Mouse (Mus musculus): ENCODE results near the gene Cdc42ep2.
A peak's percentile ranks its signal among the peaks of the same experiment; 100 is the strongest.

The Cdc42ep2 gene

DNA sequence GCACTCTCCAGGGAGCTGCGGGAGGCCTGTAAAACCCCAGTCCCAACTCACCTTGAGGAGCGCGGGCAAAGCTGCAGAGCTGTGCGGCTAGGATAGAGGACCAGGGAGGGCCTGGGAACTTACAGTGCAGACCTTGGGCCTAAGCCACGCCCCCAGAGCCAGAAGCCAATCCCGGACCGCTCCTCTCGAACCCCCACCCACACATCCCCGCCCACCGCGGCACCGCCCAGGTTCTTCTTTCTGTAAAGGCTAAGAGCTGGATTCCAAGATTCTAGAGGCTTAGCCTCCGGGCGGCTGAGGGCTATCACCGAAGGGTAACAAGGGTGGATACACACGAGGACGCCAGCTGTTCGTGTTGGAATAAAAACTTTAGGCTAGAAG lies at the start of gene Cdc42ep2:
TSS of gene Cdc42ep2 (minus strand) at position 104 of the 381 bp plus-strand sequence.
- peak; percentile 97 for DNase-seq (ENCODE audit: low read depth, low spot score)

DNA sequence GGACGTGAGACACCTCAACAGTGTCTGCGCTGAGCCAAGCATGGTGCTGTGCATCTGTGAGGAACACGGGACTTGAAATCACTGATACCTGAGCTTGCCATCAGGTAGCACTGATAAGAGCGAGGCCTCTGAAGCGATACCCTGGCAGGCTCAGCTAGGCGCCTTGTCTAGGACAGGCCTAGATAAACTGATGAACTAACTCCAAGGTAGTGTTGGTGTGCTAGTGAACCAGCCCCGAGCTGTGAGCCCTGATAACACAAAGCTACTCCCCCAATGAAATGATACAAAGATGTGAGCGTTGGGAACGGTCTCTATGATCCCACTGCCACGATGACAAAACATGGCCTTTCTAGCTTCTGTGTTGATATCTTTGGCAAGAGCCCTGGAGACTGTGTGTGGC lies 43.0 kb upstream of the Cdc42ep2 start:
- DNase-seq (ENCODE audit: low read depth, low spot score) = no peak

DNA sequence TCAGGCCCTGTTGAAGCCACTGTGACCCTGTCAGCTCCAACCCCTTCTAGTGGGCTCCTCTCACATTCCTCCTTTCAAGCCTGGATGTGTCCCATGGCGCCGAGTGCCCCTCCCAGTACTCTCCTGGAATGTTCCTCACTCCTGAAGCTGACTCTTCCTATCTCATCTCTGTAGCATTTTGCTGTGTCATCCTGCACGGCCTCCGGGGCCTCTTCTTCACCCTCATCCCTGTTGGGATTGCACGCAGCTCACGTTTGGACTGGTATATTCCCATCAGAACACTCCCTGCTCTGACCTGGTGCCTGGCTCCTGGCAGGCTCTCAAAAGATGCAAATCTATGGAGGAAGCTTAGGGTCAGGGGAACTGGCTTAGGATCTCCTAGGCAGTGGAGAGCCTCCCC lies 42.2 kb upstream of the Cdc42ep2 start:
- DNase-seq (ENCODE audit: low read depth, low spot score) = peak; percentile 86

DNA sequence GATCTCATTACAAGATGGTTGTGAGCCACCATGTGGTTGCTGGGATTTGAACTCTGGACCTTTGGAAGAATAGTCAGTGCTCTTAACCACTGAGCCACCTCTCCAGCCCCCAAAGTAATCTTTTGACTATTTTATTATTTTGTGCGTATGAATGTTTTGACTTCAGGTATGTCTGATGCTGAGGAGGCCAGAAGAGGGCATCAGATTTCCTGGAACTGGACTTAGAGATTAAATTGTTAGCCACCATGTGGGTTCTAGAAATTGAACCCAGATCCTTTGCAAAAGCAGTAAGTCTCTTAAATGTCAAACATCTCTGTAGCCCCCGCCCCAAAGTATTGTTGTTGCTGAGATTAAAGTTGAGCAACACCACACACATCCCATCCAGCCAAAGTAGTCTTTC lies 41.3 kb upstream of the Cdc42ep2 start:
- no peak for DNase-seq (ENCODE audit: low read depth, low spot score)

DNA sequence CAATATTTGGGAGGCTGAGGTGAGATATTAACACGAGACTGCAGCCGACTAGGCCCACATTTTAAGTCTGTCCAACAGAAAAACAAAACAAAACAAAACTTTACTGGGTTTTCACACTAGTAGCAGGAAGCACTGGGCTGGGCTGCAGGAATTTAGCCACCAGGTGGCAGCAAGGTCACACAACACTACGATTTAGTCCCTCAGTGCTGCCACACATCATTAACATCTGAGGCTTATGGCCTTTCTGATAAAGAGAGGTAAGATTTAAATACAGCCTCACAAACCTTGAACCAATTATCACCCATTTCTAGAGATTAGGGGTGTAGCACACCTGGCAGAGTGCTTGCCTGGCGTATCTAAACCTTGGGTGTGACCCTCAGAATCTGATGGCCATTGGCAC lies 40.7 kb upstream of the Cdc42ep2 start:
- DNase-seq (ENCODE audit: low read depth, low spot score) = peak; percentile 79

DNA sequence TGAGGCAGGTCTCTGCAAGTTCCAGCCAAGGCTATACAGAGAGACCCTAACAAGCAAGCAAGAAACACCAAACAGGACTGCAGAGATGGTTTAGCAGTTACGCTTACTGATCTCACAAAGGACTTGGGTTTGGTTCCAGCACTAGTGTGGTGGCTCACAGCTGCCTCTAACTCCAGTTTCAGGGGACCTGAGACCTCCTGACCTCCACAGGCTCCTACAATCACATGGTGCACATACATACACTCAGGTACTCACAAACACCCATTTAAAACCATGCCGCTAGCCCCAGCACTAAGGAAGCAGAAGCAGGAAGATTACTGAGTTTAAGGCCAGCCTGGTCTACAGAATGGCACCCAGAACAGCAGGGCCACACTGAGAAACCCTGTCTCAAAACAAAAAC lies 40.2 kb upstream of the Cdc42ep2 start:
- no peak for DNase-seq (ENCODE audit: low read depth, low spot score)

DNA sequence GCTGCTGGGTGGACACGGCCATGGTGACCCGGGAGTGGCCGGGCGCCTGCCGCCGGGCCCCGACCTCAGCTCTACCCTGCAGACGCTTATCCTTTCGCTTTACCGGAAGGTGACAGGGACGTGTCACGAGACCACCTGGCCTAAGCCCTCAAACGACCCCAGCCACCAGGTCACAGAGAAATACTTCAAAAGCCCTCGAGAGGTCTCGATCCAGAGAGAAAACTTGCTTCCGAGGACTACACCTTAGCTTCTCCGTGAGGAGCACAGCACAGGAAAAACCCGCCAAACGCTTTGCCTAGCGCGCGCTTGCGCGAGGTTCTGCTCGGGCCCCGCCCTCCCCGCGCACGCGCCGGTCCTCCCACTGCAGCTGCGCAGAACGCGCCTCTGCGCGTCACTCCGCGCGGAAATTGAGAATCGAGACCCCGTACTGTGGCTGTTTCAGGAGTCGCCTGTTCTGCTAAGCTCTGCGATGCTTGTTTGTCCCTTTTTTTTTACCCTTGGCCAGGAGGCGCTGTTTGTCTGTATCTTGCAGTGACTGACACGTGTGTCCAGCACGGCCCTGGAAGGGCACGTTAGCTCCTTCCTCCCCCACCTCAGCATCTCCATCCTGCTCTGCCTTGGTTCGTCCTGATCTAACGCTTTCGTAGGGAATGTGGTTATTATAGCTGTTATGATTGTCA lies 39.4 kb upstream of the Cdc42ep2 start, which contains the start of gene Pola2:
TSS of gene Pola2 (minus strand) at position 320 of the 680 bp plus-strand sequence.
- peak; percentile 90 for DNase-seq (ENCODE audit: low read depth, low spot score)

DNA sequence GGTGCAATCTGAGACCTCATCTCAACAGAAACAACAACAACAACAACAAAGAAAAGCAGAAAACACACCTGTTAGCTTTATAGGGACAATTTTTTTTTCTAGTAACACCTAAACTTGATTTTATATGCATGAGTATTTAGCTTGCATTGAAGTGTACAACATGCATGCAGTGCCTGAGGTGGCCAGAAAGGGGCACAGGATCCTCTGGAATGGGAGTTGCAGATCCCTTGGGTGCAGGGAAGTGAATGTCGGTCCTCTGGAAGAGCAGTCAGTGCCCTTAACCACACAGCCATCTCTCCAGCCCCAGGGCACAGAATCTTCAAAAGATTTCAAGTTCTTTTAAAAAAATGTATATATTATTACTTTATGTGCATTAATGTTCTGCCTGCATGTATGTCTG lies 38.0 kb upstream of the Cdc42ep2 start:
- no peak for DNase-seq (ENCODE audit: low read depth, low spot score)

DNA sequence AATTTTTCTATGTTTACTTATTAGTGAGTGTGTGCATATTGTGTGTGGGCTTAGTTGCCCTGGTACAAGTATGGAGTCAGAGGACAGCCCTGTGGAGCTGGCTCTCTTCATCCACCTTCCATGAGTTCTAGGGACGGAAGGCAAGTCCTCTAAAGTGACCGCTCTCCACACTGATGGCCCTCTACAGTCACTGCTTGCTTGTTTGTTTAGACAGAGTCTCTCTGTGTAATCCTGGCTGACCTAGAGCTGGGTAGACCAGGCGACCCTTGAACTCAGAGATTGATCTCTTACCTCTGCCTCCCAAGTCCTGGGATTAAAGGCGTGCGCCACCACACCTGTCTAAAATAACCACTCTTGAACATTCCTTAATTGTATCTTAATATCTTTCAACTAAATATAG lies 32.8 kb upstream of the Cdc42ep2 start:
- DNase-seq (ENCODE audit: low read depth, low spot score) = no peak

DNA sequence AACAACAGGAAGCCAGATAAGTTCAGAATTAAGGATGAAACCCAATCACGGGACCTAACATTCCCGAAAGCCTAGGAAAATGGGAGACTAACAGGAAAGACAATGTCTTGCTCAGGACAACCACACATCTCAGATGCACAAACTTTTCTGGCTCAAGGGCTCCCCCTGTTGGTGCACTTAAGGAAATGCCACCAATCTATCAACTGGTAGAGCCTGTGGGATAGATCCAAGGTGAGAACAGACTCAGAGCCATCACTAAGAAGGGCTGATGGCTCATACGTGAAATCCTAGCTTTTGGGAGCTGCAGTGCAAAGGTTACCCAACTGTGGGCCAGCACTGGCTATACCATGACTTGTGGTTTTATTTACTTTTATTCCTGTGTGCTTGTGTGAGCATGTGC lies 32.1 kb upstream of the Cdc42ep2 start:
- peak; percentile 89 for DNase-seq (ENCODE audit: low read depth, low spot score)

DNA sequence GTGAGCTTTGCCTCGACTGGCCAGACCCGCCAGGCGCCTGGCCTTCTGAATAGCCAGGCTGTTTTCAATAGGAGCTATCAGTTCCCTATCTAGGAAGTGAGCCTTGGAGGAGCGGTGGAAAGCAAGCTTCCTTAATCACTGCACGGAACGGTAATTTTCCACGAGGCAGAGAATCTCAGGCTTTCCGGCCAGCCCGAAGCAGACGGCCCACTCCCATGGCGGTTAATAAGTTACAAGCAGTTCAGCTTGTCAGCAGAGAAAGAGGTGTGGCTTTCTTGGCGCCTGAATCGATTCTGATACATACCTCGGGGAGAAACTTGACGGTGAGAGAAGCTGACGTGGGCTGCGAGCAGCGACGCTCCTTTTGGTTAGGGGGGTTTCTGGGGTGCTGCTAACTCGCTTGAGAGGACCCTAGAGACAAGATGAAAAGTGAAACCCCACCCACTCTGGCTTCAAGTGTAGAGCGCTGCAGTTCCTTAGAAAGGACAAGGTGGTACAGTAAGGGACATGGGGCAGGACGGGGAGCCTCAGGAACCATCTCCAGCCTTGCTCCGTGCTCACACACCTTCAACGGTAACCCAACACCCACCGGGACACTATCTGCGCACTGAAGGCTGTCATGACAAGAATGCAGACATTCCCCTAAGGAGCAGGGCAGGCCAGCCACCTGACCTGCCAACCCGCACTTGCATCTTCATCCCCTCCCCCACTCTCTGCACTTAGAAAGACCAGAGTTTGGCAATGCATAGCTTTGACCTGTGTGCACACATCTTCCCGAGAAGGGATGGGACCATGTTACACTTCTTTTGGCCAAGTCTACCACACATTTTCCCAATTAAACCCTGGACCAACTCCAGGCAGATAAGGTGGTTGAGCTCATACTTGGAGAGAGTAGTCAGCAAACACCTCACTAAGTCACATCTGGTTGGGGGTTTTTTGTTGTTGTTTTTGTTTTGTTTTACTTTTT lies 31.4 kb upstream of the Cdc42ep2 start:
- DNase-seq (ENCODE audit: low read depth, low spot score) = peak; percentile 38

DNA sequence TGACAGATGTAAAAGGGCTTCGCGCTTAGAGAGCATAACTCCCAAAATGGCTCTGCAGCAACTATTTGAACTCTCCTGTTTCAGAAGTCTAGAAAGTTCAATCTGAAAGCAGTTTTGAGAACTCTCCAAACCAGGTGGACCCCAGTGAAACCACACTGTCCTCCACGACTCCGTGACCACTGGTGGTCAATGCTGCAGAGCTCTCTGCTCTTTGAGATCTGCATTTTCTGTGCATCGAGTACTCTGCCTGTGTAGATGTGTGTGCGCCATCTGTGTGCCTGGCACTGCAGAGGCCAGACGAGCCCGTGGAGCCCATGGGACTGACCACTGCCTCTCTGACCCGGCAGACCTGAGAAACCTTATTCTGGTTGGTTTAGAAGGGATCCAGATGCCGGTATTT lies 30.3 kb upstream of the Cdc42ep2 start:
- no peak for DNase-seq (ENCODE audit: low read depth, low spot score)

DNA sequence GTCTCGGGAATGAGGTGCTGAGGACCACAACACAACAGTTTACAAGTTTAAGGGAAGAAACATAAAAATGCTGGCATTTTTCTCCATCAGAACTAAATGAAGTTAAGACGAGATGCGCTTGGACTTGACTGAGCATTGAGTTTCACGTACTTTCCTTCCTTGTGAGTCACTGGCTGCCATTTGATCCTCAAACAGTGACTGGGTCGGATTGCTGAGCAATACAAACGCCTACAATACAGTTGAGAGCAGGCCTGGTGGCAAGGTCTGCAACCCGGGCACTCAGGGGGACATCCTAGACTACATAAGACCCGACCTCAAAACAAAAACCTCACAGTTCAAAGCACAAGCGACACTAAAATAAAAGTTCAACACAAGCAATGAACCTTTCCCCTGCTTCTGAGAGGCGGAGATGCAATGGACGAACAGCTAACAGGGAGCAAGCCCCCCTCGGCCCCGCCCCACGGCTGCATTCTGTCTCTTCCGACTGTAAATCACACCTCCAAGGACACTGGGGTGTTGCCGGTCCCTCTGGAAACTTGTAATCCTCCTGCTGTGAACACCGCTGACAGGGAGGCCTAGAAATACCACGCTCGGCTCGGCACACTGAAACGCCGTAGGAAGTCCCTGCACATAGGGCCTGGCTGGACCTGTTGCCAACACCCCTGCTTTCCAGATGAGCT lies 29.6 kb upstream of the Cdc42ep2 start:
- peak; percentile 73 for DNase-seq (ENCODE audit: low read depth, low spot score)

DNA sequence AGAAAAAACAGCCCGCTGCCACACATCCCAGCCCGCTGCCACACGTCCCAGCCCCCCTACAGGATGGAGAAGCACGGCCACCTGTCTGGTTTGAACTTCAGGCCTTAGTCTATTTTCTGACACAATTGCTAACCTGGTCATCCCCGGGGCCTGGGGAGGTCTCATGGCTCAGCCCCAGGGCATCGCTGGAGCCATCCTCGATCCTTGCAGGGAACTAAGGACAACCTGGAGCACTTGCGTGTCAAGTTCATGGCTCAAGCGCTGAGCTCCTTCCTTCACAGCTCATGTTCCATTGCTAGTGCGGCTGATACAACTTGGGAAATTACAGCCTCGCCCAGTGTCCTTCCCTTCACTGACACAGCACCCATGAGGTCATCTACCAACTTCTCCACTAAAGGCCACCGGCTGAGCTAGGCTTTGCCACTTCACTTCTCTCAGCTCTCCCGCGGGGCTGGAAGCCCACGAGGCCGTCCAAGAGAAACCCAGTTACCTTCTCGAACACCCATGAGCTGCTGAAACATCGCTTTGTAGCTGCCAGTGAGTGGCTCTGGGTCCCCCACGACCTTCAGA lies 28.7 kb upstream of the Cdc42ep2 start:
- DNase-seq (ENCODE audit: low read depth, low spot score) = no peak

DNA sequence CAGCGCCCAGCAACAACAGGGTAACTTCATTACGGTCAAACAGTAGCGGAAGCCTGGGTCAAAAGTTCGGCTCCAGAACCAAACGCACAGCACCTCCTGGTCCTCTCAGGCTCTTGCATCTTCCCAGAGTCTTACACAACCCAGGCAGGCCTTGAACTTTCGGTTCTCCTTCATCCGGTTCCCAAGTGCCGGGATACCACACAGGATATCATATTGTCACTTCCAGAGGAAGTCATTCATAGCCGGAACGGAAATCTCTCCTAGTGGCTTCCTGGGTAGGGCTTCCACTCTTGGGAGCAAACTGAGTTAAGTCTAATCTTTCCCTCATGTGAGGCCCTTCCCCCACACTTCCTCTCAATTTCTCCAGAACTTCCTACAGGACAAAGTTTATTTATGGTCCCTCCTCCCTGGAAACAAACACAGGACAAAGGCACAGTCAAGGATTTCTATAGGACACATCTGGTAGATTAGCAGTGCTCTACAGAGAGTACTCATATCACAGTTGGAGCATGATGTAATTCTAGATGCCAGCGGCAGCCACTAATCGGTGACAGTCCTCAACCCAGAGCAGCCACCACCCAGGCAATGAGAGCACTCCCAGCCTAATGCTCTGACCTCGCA lies 27.6 kb upstream of the Cdc42ep2 start:
- peak; percentile 74 for DNase-seq (ENCODE audit: low read depth, low spot score)

DNA sequence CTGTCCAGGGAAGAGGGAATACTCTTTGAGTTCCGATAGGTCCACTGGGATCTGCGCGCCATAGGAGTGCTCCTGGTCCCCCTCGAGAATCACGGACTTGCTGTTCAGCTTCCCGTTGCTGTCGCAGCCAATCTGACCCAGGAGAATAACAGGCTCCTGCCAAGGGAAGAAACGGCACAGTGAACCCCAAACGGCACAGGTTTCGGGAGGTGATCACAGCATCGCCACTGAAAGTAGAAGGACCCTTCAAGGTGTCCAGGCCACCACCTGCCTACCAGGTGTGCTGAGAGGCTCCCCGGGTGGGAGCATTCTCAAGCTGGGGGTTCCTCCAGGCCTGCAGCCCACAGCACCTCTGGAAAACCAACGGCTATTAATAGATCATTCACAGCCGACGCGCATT lies 27.0 kb upstream of the Cdc42ep2 start:
- DNase-seq (ENCODE audit: low read depth, low spot score) = no peak

DNA sequence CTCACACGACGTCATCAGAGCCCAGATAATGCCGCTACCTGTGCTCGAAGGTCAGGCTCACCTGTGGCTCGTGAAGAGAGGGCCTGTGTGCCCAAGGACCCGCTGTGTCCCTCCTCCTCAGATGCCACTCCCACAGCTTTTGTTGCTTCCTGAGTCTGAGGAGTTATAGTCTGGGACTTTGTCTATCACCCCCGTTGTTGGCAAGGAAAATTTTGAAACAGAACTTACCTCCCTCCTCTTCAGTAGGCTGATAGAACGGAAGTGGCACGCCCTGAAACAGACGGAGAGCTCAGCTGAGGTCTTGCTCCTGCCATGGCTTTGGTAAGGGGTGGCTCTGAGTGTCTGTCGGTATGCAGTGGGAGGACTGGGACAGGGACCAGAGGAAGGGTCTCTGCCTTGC lies 25.6 kb upstream of the Cdc42ep2 start:
- no peak for DNase-seq (ENCODE audit: low read depth, low spot score)

DNA sequence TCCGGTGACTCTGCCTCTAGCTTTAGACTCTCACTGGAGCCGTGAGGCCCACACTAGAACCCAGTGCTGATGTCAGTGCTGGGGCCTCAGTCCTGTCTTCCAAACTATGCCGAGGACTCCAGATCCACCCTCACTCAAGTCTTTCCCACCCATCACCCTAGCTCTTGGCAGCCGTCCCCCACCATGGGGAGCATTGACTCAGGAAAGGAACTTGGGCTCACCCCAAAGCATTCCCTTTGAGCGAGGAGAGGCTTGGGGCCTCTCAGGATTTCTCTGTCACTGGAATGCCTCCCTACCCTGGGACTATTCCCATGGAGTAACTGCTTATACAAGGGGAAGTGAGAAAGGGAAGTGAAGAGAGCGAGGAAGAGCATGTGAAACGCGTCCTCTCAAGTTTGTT lies 21.3 kb upstream of the Cdc42ep2 start:
- no peak for DNase-seq (ENCODE audit: low read depth, low spot score)

DNA sequence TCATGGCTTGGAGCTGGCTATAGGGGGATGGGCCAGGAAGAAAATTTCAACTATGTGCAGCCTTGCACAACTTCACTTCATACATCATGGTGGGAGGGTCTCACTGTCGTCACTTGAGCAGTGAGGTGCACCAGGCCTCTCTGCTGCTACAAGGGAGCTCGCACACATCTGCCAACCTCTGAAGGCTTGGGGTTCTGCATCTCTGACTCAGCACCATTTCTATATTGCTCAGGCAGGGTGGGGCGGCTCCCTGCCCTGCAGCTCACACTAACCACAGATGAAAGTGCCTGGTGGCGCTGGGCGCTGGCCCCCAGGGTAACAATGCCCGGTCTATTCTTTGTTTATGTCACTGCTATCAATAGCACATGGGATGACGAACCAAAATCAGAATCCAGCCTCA lies 20.4 kb upstream of the Cdc42ep2 start:
- peak; percentile 50 for DNase-seq (ENCODE audit: low read depth, low spot score)

DNA sequence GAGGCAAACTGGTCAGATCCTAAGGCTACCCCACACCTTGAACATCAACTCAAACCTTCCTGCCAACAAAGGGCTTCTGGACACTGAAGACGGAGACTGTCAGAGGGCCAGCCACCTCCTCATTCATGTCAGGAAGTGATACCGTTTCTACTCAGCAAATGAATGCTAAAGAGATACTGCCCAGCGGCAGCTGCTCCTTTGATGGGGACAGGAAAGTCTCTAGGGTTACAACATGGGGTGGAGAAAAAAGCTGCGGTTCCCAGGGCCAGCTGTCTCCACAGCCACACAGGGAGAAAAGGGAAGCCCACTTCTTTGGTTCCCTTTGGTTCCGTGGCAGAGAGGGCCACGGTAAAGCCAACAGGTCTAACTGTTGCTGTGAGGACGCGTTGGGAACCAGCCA lies 19.5 kb upstream of the Cdc42ep2 start:
- no peak for DNase-seq (ENCODE audit: low read depth, low spot score)

DNA sequence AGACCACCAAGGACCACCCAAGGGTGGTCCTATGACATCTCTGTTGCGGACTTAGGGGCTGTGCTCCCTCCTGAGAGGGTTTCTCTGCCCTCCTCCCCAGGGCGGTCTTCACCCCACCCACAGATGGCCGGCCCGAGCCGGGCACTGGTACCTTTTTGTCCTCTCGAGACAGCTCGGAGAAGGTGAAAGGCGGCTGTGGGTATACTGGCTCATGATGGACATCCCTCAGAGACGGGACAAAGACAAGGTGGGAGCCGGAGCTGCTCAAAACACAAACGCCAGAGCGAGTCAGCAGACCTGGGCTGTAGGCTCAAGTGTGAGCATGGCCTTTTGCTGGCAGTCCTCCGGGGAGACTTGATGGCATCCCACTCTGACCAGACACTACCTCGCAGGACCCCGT lies 18.8 kb upstream of the Cdc42ep2 start:
- DNase-seq (ENCODE audit: low read depth, low spot score) = no peak

DNA sequence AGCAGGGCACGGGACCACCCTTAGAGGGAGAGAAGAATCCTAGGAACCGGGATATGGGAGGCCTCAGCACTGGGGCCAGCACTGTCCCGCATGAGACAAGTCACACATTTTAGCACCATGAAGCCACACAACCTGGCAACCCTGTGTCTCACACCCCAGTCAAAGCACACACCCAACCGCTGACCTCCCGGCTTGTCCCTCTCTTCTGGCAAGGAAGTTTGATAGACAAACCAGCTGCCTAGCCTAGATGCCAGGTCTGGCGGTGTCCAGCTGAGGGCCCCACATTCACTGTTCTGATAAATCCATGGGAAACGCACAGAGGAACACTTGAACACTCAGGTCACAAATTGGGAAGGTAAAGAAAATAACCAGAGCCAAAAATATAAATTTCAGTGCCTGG lies 18.0 kb upstream of the Cdc42ep2 start:
- no peak for DNase-seq (ENCODE audit: low read depth, low spot score)
